Mouse (Mus musculus): ENCODE results near the gene Ppp2r5a. TPM values are rescaled to one million over a fixed set of nuclear protein-coding genes. Genes with fewer than 3 reads are reported as not detected.

Ppp2r5a gene
- polyA plus RNA-seq, 3 experiments from 2014 or later = 33.7 to 66.6 (median 43.3) TPM

DNA sequence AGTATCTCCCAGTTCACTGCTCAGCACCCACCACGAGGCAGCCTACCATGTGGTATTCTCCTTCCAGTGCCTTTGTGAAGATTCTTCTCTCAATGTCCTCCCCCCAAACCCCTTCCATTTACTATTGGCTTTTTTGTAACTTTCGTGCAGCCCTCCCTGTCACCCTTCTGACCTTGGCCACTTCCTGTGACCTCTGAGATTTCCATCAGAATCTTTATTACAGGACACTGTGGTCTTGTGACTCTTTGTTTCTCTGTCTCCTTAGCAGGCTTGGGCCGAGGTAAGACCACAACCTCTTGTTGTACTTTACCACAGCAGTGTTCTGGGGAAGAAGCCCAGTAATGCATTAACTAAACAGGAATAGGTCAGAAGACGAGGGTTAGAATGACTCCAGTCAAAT lies 15.9 kb upstream of the Ppp2r5a start:
- ATAC-seq = no peak

GRCm38 (mm10) chr1:191417111-191417510 lies 14.0 kb upstream of the Ppp2r5a start:
- ATAC-seq = no peak

GRCm38 (mm10) chr1:191416611-191417010 lies 13.5 kb upstream of the Ppp2r5a start:
- ATAC-seq = no peak

DNA sequence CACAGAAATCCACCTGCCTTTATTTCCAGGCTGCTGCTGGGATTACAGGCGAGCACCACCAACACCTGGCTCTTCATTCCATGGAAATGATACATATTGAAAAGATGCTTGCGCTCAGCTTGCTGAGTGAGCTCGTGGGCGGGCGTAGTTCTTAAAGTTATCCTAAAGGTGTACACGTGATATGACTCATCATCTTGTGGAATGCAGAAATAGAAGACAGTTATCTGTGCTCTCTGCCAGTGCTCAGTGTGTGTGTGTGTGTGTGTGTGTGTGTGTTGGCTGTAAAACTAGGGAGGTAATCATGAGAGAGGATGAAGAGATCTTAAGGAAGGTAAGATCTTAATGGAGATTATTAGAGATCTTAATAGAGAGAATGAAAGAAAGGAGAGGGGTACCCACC lies 11.4 kb upstream of the Ppp2r5a start:
- no peak for ATAC-seq

- ATAC-seq = no peak
These were observed 10.8 kb upstream of the Ppp2r5a start for GRCm38 (mm10) chr1:191413691-191414415.

GRCm38 (mm10) chr1:191410294-191411036 lies 7.4 kb upstream of the Ppp2r5a start:
- no peak for ATAC-seq

- ATAC-seq = no peak
These were observed 4.2 kb upstream of the Ppp2r5a start for GRCm38 (mm10) chr1:191407246-191407645.

- ATAC-seq = no peak
These were observed 3.4 kb upstream of the Ppp2r5a start for GRCm38 (mm10) chr1:191406516-191406915.

- no peak for ATAC-seq
These were observed 1.8 kb upstream of the Ppp2r5a start for GRCm38 (mm10) chr1:191404721-191405329.

DNA sequence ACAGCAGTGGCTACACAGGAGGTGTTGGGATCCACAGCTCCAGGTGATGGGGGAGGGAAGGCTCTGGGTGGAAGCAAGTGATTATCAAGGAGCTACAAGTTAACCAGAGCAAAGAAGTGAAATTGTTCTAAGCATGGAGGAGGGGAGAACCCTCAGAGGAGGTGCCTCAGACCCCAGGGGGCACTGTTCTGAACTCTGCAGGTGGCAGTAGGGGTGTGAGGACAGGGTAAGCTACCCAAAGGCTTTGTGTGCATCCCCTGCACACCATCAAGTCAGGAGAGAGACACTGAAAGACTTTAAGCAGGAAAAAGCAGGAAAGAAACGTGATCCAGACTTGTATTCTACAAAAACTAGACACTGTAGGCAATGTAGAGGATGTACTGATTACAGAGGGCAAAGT lies 1.2 kb upstream of the Ppp2r5a start:
- no peak for ATAC-seq

- ATAC-seq = no peak
These were observed 566 bp downstream of the Ppp2r5a start for GRCm38 (mm10) chr1:191402506-191402905.

- ATAC-seq = peak; percentile 81
These were observed 5.9 kb downstream of the Ppp2r5a start for GRCm38 (mm10) chr1:191396897-191397849.

GRCm38 (mm10) chr1:191396446-191396845 lies 6.6 kb downstream of the Ppp2r5a start:
- ATAC-seq = peak; percentile 4

DNA sequence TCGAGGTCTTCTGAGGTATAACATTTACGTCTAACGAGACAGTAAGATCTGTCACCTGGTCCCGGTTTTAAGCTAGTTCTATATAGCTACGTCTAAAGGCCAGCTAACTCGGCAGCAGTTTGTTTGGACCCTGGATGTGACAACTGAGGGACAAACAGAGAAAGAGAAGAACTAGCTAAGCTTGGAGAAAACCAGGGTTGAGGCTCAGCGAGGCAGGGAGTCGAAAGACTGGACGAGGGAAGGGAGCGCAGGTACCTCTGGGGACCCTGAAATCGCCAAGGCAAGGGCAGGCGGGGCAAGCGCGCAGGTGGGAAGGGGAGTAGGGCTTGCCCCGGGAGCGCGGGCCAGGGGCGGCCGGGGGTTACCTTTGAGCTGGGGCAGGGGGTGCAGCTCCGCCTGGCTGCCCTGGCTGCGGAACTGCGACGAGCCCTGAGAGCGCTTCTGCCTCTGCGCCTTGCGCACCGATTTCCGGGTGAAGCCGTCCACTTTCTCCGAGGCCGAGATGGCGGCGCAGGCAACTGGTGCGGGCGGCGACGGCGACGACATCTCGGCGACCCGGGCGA lies 7.1 kb downstream of the Ppp2r5a start:
- no peak for ATAC-seq

GRCm38 (mm10) chr1:191395200-191395599 lies 7.9 kb downstream of the Ppp2r5a start:
- no peak for ATAC-seq

DNA sequence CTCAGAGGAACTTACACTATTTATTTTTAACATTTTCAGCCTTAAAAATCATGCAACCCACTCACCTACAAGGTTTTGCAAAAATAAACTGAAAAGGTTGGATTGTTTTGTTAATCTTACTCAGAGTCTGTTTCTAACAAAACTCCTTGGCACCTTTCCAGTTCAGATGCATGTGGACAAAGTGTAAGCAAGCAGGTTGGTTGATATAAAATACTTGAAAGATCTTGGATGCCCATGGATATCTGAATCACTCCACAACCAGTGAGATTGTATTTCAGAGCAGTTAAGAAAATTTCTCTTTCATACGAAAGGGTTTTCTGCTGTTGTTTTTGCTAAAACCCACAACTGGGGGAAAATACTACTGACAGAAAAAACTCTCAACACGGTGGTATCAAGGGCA lies 8.9 kb downstream of the Ppp2r5a start:
- ATAC-seq = no peak

DNA sequence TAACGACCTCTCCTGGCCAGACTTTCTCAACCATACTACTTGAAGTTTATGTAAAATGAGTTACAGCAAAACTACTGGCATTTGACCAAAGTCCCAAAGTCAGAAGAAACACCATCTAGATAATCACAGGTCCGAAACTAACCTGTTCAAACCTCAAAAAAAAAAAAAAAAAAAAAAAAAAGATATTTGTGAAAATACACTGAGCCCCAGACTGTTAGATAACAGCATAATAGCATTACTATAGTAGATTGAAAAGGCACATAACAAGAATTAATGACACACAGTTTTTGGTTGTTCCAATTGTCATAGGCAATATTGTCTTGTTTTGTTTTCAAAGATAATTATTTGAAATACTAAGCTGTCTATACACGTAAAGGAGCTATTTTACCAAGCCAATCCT lies 9.5 kb downstream of the Ppp2r5a start:
- no peak for ATAC-seq

DNA sequence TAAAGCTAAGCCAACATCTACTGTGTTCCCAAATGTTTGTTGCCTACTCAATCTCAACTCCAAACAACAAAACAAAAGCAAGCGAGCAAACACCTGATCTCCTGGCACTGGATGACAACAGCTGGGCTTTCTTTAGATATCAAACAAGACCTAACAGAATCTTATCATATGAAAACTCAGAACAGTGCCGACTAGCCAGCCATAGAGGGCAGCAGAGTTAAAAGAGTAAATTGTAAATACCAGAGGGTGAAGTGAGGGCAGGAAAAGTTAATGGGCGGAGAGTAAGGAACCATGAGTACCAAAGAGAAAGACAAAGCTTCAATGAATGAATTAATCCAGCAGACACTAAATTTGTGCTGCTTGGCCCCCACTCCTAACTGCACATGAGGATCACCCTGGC lies 11.8 kb downstream of the Ppp2r5a start:
- peak; percentile 78 for ATAC-seq

- peak; percentile 55 for ATAC-seq
These were observed 18.2 kb downstream of the Ppp2r5a start for GRCm38 (mm10) chr1:191384786-191385430.

DNA sequence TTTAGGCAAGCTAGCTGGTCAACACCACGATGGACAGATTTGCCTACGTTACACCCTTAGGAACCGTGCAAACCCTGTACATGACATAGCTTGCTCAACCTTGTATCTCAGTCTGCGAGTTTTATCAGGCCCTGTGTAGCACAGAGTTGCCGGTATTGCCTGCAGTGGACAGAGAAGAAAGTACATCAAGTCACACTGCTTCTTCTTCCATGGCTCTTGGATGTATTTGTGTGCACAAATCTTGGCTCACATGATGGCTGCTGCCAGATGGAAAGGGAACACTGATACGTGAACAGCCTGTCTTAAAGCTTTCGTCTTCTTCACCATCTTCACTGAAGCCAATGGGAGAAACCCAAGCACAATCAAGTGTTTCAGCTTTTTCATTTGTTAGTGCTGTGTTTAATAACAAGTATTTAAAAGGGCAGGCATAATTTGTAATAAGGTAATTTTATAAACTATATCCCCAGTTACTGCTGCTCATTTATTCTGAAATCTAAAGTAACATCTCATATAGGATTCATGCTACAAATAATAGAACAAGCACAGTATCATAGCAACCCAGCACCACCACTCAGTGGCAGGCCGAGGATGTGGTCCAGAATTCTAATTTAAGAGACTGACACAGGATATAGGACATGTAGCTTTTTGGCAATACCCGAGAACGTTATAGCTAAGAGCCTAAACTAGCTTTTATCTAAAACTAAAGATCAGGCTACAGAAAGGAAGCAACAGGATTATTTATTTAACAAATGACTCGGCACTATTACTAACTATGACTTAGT lies 20.9 kb downstream of the Ppp2r5a start:
- ATAC-seq = peak; percentile 75

GRCm38 (mm10) chr1:191380843-191381242 lies 22.2 kb downstream of the Ppp2r5a start:
- no peak for ATAC-seq

All from inflammation-experienced regulatory T-cells, adult 6 months (primary cell).